Mouse (Mus musculus) hindbrain, embryonic 11.5 days (tissue): ENCODE measurements at regions not wholly inside any gene's neighbourhood (a gene's known extent, or its start where the extent isn't known, plus 50 kb on each side); places are given as distances from the start of the nearest gene placed in this dataset.

Experiments
- ATAC-seq: fragments of 200-750 bp; cut with Nextera tagmentation; 2 replicates; pipeline ENCODE4 v1.8.0; 2017; ENCODE audit warnings: mild to moderate bottlenecking, moderate TSS enrichment, moderate library complexity; ENCODE audit not compliant: low FRiP score
- DNase-seq: peaks from one replicate; pipeline ENCODE4 v3.0.0-alpha.2; 2015; ENCODE audit warnings: low spot score
- H3K27ac ChIP-seq: fragments of 300-500 bp; sonication (generic); 2 replicates; pipeline ENCODE4 v1.5.1; 2014; ENCODE audit warnings: mild to moderate bottlenecking, low read depth, low read length
- H3K27me3 ChIP-seq: fragments of 300-500 bp; sonication (generic); 2 replicates; pipeline ENCODE4 v1.6.1; 2014; ENCODE audit warnings: mild to moderate bottlenecking, low read length, moderate library complexity, mixed read lengths; ENCODE audit not compliant: control insufficient read depth, insufficient read depth
- H3K36me3 ChIP-seq: fragments of 300-500 bp; sonication (generic); 2 replicates; pipeline ENCODE4 v1.6.1; 2014; ENCODE audit warnings: mild to moderate bottlenecking, low read length, moderate library complexity, mixed read lengths; ENCODE audit not compliant: control insufficient read depth, insufficient read depth
- H3K4me1 ChIP-seq: fragments of 300-500 bp; sonication (generic); replicated peaks from 2 replicates; pipeline ENCODE4 v1.6.1; 2014; ENCODE audit warnings: low read length, mixed read lengths; ENCODE audit not compliant: control insufficient read depth, insufficient read depth
- H3K4me2 ChIP-seq: fragments of 300-500 bp; sonication (generic); replicated peaks from 2 replicates; pipeline ENCODE4 v1.6.1; 2014; ENCODE audit warnings: mild to moderate bottlenecking, low read depth, low read length
- H3K4me3 ChIP-seq: fragments of 300-500 bp; sonication (generic); 2 replicates; pipeline ENCODE4 v1.5.1; 2014; ENCODE audit warnings: low read depth, low read length
- H3K9ac ChIP-seq: fragments of 300-500 bp; sonication (generic); 2 replicates; pipeline ENCODE4 v1.6.1; 2014; ENCODE audit warnings: low read depth, low read length
- H3K9me3 ChIP-seq: fragments of 300-500 bp; sonication (generic); 2 replicates; pipeline ENCODE4 v1.6.1; 2016; ENCODE audit warnings: low read length; ENCODE audit not compliant: control insufficient read depth
- WGBS: fragments of 180-500 bp; shearing (Covaris S2); extraction: QIAGEN DNeasy Blood & Tissue Kit; methylation state at CpG from one replicate; pipeline ENCODE4 v1.1.7; 2014; 5-methylcytosine and 5-hydroxymethylcytosine counted together

- no peak overlapping the region for H3K4me3 ChIP-seq
- ATAC-seq (no peak), DNase-seq (no peak)
- H3K4me1 ChIP-seq = no peaks in the 10 kb centered on the region
- no peak overlapping the region for H3K9ac ChIP-seq
- no peak overlapping the region for H3K4me2 ChIP-seq
- H3K36me3 ChIP-seq = no peaks in the 10 kb centered on the region
- no peaks in the 10 kb centered on the region for H3K9me3 ChIP-seq
- H3K27me3 ChIP-seq = no peaks in the 10 kb centered on the region
- WGBS = 89% methylated on average over 4 of the region's 4 CpGs
- no peak overlapping the region for H3K27ac ChIP-seq
Measured at GRCm38 (mm10) chr9:23977574-23977973, 120.2 kb upstream of the Npsr1 start.

- ATAC-seq (no peak), DNase-seq (no peak)
- no peak overlapping the region for H3K4me2 ChIP-seq
- no peaks in the 10 kb centered on the region for H3K9me3 ChIP-seq
- H3K9ac ChIP-seq = no peak overlapping the region
- H3K36me3 ChIP-seq = no peaks in the 10 kb centered on the region
- H3K27ac ChIP-seq = no peak overlapping the region
- no peaks in the 10 kb centered on the region for H3K4me1 ChIP-seq
- WGBS = 73% methylated on average over 1 of the region's 1 CpGs
- no peaks in the 10 kb centered on the region for H3K27me3 ChIP-seq
- no peak overlapping the region for H3K4me3 ChIP-seq
Measured at GRCm38 (mm10) chr9:24006353-24006752, 91.4 kb upstream of the Npsr1 start.

- no peak for ATAC-seq
- Histone ChIP-seq H3K27me3 (no peaks in the 10 kb centered on the region), H3K27ac (no peak overlapping the region), H3K36me3 (no peaks in the 10 kb centered on the region), H3K4me2 (no peak overlapping the region), H3K4me1 (no peaks in the 10 kb centered on the region), H3K9ac (no peak overlapping the region), H3K4me3 (no peak overlapping the region), H3K9me3 (no peaks in the 10 kb centered on the region)
- WGBS = 60% methylated on average over 4 of the region's 4 CpGs
- DNase-seq = no peak
Measured at GRCm38 (mm10) chr9:24038274-24038673, 59.5 kb upstream of the Npsr1 start.
